Mouse (Mus musculus) cerebellum, adult 11-12 months (tissue): ENCODE measurements around the gene Peg10.
A peak's percentile ranks its signal among the peaks of the same experiment; 100 is the strongest.

Source experiments
- DNase-seq: peaks from one replicate; pipeline ENCODE4 v3.0.0; 2022

Peg10 gene

DNA sequence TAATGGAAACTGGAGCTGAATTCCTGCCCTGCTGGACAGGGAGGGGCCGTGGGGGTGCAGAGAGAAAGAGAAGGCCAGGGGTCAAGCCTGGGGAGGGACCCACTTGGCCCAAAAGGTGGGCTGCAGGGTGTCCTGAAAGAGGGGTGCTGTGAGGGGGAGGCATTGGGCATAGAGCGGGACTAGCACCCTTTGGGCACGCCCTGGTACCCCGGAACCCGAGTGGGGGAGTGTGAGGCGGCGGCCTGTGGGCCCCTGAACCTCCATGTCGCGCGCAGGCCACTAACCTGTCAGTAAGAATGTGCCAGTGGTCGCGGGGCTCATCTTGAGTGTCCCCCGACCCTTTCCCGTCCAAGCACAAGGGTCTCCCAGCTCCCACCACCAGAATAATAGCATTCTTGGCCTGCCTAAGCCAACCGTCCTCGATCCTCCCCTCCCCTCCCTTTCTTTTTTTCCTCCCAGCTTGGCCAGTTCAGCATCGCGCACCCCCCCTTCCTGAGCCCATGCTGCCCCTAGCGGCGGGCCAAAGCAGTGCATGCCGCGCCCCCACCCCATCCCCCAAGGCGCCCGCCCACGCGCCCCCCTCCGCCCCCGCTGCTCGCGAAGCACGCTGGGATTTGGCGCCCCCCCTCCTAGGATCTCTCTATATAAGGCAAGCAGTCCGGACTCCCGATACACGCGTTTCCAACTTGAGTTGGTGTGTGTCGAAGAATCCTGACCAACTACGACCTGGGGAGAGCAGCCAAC lies at the start of gene Peg10, which contains the start of gene Sgce:
Gene Peg10, plus strand, starts transcription at position 611 of the 744 bp plus-strand sequence.
Gene Sgce, minus strand, starts transcription at position 512 of the 744 bp plus-strand sequence.
- peak; percentile 80 for DNase-seq

DNA sequence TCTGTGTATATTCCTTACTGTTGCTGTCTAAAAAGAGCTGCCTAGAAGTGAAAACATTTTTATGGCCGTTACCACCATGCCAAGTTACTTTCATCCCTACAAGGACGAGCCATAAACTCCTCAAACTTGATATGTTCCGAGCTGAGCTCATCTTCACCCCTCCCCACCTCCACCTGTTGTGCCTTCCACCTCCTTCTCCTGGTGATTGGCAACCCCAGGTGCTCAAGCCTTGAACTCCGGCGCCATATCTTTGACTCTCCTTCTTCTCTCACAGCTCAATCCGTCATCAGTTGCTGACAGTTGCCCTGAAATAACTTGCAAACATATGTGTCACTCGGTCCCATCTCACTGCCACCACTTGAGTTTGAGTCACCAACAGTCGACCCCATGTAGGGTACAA lies 45.5 kb upstream of the Peg10 start:
- no peak for DNase-seq

DNA sequence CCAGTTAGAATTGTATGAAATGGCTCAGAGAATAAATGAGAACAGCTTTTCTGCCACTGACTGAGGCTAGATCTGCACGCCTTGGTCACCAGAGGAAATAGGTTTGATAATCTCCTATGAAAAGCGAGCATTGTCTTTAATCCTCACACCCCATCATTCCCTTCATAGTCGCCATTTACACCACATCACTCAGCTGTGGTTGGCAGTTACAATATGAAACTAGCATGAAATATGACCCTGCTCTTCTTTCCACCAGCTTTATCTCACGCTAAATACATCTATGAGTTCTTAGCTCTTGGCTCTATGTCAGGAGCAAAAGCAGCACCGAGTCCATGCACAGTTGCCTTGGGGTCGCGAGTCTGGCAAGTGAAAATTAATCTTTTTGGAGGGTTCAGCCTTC lies 43.2 kb upstream of the Peg10 start:
- no peak for DNase-seq

DNA sequence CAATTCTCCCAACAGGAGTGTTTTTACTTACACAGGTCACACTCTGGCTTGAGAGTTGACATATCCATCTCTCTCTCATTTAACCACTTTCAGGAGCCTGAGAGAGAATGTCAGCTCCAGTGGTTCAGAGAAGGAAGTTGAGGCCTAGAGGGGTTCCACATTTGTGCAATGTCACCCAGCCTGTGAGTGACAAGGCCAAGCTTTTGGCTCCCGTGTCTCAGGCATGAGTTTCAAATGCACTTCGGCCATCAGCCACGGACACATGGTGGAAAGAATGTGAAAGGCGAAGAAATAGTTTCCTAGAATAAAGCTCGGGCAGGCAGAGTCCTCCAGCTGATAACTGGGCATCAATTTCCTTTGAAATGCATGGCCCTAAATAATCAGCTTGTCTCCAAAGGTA lies 40.7 kb upstream of the Peg10 start:
- DNase-seq = no peak

DNA sequence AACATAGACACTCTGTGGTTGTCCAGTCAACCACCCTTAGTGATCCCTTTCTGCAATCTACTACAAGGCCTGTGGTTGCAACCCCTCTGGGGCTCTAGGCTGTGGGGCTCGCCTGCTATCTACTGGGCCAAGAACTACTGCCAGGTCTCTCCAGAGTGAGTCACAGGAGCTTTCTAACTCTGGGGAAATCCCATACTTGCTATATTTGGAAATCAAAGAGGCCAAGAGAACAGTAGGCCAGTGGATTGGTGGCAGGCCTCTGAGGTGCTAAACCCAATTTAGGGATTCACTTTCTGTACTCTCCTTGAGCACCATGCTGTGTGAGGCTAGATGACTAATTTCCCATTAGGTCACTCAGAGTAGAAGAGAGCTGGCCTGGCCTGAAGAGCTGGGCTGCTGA lies 38.1 kb upstream of the Peg10 start:
- DNase-seq = no peak

- no peak for DNase-seq
Measured at GRCm38 (mm10) chr6:4716171-4716570, 30.9 kb upstream of the Peg10 start.

DNA sequence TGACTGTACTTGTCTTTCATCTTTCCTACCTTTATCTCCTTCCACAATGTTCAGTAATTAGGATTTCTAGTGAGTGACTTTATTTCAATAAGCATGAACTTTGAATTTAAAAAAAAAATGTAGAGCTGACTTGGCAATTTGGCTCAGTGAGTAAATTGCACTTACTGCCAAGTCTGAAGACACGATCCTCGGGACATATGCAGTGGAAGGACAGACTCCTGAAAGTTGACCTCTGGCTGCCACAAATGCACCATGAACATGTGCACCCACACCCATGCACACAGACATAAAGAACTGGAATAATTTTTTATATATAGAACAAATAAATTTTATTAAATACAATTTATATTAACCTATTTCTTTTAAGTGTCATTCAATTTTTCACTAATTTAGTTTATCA lies 29.8 kb upstream of the Peg10 start:
- DNase-seq = no peak

DNA sequence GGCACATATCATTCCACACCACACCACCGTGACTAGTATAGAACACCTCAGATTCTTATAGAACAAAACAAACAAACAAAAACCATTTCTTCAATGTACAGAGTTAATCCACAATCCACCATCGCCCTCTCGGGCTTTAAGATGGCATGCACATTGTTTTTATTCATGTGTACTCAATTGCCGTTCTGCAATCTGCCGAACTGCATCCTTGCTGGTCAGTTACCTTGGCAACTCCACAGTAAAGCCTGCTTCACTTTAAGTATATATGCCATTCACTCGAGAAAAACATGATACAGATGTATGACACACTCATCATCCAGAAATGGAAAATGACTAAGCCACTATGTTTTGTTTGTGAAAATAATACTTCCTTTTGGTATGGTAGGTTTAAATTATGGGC lies 25.0 kb upstream of the Peg10 start:
- no peak for DNase-seq

DNA sequence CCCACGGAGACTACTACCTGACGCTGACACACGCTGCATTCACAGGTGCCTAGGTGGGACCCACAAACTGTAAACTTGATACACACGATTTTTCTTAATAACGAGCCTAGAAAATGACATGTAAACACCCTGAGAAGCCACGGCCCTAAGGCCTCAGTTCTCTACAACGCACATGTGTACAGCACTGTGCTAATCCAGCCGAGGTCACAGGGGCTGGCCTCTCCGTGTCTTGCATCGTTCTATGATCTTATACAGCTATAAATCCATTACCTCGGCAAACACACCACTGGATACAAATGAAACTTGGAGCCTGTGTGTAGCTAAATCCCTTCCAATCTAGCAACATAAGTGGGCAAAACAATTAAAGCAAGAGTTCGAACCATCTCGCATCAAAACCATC lies 24.4 kb upstream of the Peg10 start:
- DNase-seq = no peak

DNA sequence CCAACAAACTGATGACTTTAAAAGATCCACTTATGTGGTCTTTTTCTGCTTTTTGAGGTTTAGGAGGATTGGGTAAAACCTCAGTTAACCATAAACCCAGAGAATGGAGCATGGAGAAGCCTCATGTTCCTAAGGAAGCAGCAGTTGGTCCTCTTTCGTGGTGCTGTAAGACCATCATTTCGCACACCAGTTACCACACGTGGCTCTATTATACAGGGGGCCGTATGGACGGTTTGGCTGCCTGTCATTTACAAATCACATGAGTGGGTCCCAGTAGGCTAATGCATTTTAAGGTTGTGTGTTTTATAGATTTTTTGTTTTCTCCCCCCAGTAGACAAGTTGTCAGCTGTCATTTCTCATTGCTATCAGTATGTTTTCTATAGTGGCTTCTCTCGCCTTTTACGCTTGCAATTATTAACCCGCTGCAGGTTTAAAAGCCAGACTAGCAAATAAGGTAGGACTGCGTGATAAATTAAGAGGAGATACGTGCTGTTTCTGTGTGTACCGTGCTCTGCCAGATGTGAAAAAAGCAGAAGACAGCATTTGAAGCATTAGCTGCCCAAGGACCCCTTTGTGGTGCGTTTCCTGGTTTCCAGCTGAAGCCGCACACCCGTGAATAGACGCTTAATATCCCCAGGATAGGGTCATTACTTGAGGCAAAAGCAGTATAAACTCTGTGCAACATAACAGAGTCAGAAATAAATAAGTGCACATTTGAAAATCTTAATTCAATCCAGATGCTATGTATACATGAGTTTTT lies 22.9 kb upstream of the Peg10 start:
- no peak for DNase-seq

DNA sequence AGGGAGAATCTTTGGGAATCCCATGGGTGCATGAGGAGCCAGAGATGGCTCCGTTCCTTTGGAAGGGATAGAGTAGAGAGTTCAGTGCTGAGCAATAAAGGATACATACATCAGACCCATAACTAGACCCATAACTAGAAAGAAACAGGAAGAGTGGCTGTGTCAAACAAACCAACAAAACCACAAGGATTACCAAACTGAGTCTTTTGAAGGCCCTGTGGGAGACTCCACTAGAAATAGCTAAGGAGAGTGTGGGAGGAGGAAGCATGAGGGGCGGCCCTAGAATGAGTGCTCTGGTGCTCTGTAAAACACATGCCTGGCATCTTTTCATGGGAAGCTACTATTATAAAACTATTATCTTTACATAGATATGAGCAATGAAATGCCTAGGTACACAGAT lies 18.8 kb upstream of the Peg10 start:
- no peak for DNase-seq

DNA sequence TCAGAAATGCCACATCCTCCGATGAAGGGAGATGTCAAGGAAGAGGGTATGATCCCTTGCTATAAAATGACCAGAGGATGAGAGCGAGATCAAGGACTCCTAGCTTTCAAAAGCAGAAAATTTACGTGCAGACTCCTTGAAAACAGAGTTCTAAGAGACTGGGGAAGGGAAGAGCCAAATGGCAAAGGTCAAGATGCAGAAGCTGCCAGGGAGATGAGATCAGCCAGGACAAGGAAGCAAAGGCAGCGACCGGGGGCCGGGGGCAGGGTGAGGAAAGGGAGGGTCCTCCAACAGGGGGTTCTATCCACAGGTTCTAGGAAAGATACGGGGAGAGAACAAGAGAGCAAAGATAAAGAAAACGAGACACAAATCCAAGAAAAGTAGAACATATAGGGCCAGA lies 15.4 kb upstream of the Peg10 start:
- DNase-seq = no peak

DNA sequence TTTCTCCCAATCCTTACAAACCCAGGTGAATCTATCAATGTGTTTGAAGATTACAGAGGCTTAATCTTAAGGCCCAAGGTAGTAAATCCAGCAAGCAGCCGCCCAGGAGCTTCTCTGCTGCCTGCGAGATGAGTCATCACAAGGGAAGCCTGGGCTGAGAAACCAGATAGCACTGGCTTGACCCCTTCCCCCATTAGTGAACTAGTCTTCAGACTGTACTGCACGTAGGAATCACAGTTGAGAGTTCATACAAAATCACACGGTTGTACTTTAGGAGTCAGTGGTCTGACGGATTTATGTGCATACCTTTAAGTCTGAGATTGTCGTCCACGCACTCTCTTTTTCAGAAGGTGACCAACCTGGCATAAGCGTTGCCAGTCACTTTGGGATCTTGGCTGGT lies 13.9 kb upstream of the Peg10 start:
- DNase-seq = no peak

DNA sequence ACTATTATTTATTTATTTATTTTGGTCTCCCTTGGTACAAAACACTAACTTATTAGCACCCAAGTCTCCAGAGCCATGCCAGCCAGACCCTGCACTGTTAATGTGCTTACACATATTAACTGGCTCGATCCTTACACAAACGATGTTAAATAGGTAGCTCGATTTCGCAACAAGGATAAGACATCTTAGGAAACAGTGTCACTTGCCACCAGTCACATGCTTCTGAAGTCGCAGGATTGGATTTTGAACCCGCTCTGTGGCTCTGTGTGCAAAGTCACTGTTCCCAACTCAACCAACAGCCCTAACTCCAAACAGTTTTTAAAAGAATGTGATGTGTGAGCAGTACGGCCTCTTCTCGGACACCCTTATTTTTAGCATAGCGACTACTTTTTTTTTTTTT lies 10.7 kb upstream of the Peg10 start:
- no peak for DNase-seq

DNA sequence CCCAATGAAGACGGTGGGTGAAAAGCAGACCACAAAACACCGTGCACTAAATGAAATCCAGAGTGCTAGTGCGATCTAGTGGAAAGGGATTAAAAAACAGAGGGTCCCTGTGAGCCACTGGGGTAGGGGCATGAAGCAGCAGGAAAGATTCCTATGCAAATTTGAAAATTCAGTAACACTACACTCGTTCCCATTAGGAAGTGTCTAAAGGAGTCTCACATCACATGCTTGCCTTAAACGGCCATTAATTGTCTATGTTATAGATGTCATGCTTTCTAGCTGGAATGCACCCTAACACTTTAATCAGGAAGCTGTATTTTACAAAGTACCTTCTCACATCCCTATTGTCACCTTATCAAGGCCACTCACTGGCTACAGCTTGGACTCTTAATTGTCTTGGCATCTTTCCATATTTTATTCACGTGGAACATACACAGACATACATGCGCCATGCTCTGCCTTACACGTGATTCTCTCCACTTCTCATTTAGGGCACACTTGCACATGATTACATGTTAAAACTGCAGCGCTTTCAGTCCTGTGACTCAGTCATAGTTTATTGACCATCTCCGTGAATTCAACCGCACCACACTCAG lies 9.0 kb upstream of the Peg10 start:
- DNase-seq = no peak

DNA sequence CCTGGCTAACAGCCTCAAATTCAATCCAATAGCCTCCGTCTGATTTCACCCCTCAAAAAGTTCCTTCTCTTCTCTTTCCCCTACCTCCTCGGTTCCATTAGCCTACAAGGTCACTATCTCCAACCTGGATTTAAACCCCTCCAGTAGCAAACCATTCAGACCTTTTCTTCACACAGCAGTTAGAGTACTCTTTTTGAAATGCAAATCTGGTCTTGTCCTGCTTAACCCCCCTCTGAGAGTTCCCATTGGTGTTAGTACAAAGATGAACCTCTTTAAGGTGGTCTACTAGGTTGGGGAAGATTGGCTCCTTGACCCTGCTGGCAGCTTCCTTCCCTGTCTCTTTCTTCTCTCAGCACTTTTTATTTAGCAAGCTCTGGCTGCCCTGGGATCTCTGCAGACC lies 8.4 kb upstream of the Peg10 start:
- no peak for DNase-seq

- DNase-seq = no peak
Measured at GRCm38 (mm10) chr6:4739522-4740355, 7.4 kb upstream of the Peg10 start.

DNA sequence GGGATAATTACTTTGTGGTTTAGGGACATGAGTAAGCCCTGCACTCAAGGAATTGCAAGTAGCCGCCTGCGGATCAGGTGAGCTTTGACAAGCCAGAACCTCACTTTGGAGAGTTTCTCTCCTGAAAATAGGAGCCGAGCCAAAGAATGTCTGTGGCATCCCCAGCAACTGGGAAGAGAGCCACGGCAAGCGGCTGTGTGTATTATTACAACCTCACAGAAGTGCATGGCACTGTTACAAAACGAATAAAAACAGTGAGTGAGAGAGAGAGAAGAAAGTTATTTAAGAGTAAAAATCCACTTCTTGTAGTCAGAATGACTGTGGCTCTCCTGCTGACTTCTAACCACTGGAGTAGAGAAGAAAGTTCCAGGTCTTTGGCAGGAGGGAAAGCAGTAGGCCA lies 6.6 kb upstream of the Peg10 start:
- peak; percentile 32 for DNase-seq

- peak; percentile 47 for DNase-seq
Measured at GRCm38 (mm10) chr6:4746036-4746695, 940 bp upstream of the Peg10 start.

DNA sequence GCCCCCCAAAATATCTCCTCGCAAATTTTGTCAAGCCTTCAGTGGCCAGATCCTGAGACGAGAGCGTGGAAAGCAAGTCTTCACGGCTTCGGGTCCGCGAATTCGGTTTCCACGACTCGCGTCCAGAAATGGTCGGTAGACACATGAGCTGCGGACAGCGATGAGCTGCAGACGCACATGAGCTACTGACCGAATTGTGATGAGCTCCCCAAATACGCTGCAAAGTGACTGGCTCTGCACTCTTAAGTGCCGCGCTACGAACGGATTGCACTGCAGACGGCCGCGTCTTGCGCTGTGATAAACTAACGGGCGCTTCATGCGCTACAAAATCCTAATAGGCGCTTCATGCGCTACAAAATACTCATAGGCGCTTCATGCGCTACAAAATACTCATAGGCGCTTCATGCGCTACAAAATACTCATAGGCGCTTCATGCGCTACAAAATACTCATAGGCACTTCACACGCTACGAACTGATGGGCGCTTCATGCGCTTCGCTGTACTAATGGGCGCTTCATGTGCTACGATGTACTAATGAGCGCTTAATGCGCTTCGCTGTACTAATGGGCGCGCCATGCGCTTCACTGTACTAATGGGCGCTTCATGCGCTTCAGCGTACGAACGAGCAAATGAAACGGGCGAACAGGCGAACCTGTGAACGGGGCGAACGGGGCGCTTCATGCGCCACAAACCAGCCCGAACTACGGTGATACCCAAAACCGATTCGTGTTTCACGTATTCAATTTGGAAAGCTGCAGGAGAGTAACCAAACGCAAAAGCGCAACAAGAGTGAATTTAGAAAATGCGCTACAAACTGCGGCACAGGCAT lies 785 bp downstream of the Peg10 start:
- peak; percentile 59 for DNase-seq

DNA sequence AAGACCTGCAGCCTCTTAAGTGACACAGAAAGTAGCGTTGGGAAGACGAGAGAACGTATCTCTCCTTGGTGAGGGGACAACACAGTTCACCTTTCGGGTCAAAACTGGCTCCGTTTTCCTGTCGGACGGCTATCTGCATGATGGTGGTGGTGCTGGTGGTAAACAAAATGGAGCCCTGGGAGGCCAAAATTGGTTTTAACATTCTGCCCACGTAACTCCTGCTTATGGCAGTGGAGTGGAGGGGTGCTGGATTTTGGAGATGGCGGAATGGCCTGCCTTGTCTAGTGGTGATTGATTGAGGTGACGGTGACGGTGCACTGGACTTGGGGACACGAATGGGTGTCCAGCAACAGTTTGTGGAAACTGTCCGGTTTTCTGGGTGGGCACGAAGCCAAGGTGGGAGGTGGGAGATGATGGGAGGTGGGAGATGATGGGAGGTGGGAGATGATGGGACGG lies 1.4 kb downstream of the Peg10 start:
- DNase-seq = no peak

DNA sequence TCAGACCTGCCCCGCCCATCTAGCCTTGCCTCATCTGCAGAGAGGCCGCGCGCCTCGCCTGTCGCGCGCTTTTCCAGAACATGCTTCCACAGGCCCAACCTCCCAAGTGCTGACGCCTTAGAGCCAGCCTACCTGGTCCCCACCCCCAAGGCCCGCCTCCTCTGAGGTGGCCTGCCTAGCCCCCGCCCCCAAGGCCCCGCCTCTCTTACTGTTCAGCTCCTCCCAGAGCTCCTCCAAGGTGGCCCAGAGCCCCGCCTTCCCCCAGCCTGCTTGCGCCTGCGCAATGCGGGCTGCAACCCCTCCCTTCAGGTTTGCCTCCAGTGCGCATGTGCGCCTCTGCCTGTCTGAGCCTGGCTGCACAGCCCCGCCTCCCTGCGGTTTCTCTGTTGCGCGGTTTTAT lies 2.0 kb downstream of the Peg10 start:
- DNase-seq = peak; percentile 98
